Mouse (Mus musculus) heart, postnatal 14 days (tissue): ENCODE data around the gene Acer2. TPM values are rescaled to one million over a fixed set of nuclear protein-coding genes. Genes with fewer than 3 reads are reported as not detected.

ENCODE experiments used
- DNase-seq, 2 experiments: peaks; one replicate each; pipeline ENCODE4 v3.0.0; 2021 to 2022
- intact Hi-C: fragments of 180-260 bp; cut with DNase I; formaldehyde crosslinking; loops from one replicate; pipeline ENCODE4 v1.15.1; 2025
- total RNA-seq, 2 experiments: library from RNA; stranded (reverse); gene quantifications; 2 replicates each; pipeline ENCODE4 v1.2.3; 2021

The Acer2 gene
- total RNA-seq, 2 experiments from 2014 or later = 21.4 to 26.9 TPM

DNA sequence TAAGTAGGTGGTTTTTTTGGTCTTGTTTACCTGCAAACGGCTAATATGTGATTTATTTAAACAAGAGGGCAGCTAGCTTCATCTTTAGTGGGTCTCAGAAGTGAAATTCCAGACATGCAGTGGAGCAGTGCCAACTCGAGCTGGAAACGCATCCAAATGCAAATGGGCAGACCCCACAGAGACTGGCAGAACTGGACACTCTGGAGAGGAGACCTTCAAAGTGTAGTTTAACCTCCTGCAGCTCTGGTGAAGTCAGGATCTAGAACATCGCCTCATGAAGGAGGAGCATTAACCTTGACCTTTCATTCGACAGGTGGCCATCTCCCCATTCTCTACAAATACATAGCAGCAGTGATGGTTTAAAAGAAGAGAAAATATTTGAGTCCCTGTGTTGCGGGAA lies 68.5 kb downstream of the Acer2 start:
- intact Hi-C loops = no loop called here

DNA sequence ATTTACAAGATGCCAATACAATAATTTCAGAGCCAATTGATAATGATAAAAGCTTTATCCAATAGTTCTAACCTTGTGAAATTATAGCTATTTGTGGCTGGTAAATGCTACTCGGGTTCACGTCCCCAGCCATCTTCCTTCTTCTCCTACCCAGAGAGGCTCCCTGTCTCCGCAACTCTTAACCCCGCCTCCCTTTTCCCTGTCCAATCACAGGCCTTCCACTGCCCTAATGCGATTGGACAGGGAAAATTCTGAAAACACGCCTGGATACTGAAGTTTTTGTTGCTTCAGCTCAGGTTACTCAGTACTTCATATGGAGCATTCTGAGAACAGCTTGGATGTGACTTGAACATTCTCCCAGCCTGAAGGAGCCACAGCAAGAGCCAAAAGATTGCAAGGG lies 69.1 kb downstream of the Acer2 start:
- no peak for DNase-seq
- intact Hi-C loops = no loop called here

More for the DNA sequence above, 68.5 kb downstream of the Acer2 start:
- no peak for DNase-seq

DNA sequence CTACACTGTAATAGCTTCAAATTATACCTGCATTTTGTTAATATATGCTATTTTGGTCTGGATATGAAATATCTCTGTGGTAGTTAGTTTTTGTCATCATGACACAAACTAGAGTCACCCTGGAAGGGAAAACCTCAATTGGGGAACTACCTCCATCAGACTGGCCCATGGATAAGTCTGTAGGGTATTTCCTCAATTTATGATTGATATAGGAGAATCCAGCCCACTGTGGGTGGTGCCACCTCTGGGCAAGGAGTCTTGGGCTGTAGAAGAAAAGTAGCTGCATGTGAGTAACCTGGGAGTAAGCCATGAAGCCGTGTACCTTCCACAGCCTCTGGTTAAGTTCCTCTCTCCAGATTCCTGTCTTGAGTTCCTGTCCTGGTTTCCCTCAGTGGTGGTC lies 74.6 kb downstream of the Acer2 start:
- intact Hi-C loops = no loop called here
- no peak for DNase-seq

DNA sequence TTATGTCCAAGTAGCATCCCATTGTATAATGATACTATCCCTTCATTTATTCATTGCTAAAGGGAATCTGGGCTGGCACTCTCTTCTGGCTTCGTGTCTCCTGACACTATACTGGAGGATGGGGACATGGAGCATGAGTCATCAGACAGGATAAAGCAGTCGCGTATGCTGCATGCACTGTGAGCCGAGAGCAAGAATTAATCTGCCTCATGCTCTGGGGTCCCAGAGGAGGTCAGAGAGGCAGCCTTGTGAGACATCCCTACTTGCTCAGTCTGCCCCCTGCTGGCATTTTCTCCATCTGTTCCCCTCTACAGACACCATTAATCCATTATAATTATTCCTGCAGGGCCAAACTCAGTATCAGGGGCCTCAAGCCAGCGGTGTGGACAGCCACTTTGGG lies 79.3 kb downstream of the Acer2 start:
- intact Hi-C loops = loop anchor here (10.0 kb wide), 2 partner anchors 281 to 1401 kb away; partner anchors contain the start of gene Slc24a2
- no peak for DNase-seq

DNA sequence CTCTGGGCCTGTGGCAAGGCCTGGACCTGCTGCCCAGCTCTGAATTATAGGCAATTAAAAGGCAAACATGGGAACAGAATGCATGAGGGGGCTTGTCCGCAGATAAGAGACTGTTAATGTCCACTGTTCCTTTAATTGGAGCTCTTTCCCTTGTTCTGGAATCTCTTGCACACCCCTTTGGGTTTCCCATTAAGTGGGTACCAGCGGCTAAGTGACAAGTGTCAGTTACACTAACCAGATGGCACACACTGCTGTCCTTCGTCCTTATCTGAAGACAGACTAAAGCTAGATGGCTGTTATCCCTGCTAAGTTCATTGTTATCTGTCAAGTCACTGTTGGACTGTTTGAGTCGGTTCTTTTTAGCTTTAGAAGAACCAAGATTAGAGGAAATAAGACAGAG lies 81.3 kb downstream of the Acer2 start:
- intact Hi-C loops = loop anchor here (10.0 kb wide), 2 partner anchors 279 to 1399 kb away; partner anchors contain the start of gene Slc24a2
- no peak for DNase-seq

DNA sequence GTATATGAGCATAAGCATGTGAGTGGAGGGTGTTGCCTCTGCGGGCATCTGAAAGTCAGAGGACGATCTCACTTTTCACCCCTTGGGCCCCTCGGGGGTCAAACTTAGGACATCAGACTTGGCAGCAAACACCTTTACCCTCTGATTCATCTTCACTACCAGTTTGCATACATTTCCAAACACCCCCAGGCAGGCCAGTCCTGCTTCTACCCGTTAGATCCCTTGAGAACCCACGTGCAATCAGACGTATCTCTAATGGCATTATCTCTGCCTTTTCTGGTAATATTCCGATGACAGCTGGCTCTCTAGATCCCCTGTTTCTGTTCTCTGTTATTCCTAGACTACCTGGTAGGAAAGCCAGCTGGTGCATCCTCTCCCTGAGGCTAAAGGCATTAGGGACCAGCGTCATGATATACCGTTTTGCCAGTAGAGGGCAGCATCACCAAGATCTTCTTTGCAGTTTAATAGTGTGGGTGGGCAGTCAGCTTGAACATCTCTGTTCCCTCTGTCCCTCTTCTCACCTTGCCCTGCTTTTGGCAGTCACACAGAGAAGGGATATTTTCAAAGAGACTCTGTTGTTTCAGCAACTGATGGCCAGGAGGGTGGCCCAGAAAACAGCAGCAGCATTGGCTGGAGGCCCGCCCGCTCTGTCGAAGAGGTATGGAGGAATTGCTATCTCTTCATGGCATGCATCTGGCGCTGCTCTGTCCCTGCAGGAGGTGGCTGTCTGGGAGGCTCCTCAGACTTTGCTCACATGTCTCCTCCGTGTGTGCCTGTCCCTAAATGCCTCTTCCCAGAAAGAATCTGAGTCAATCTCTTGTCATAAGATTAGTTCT lies 83.6 kb downstream of the Acer2 start:
- intact Hi-C loops = loop anchor here (2.0 to 10.0 kb wide), 3 partner anchors 277 to 1397 kb away; partner anchors contain the start of gene Slc24a2

DNA sequence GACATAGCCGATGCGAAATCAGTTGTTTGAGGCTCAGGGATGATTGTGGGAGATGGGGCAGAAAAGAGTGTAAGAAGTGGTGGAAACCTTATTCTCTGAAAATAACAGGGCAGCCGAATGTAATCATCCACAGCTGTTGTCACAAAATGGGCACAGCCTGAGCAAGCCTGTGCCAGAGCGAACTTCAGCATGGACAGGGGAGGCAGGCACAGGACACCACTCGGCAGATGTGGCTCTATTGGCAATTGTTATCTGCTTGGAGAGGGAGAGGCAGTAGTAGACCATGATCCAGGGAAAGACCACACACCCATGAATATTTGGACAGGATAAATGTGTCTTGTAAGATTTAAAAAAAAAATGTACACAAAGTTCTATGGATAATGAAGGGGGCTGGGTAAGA lies 103.1 kb downstream of the Acer2 start:
- DNase-seq = no peak
- intact Hi-C loops = no loop called here

More for the DNA sequence above, 83.6 kb downstream of the Acer2 start:
- DNase-seq = peak; percentile 52 to 74

Other genes with a start within 250 kb of the Acer2 start
- 100 to 1,000 TPM; 112 to 113 TPM for gene Plin2, start 204.3 kb upstream of the Acer2 start, total RNA-seq
- 10 to 100 TPM; 29.4 to 40.9 TPM for gene Dennd4c, start 125.8 kb upstream of the Acer2 start, total RNA-seq
- gene Rps6, start 17.0 kb upstream of the Acer2 start, total RNA-seq = 100 to 1,000 TPM; 454 to 481 TPM